ENCODE assay signal across 28 mouse cellular contexts in genomic region chr14:81031475-81031874, GRCm38 (mm10).
"Had no signal": no experiment of that assay in that cellular context is flagged by ENCODE, and none has a peak within 500 bp of the region (broad histone marks: within the 10 kb centered on the region; RNA-seq: fewer than 3 reads in every experiment).

No protein-coding gene starts in this region.

- ATAC-seq: hindbrain, embryonic 16.5 days; inflammation-experienced regulatory T-cells, adult 6 months; intestine, embryonic 15.5 days; intestine, postnatal 0 days; liver, postnatal 0 days had no signal

- H3K9me3 ChIP-seq: heart, embryonic 10.5 days; heart, embryonic 12.5 days; hindbrain, embryonic 10.5 days; hindbrain, embryonic 12.5 days; intestine, embryonic 15.5 days; limb, embryonic 10.5 days; limb, embryonic 12.5 days; liver, embryonic 13.5 days; liver, embryonic 15.5 days had no signal

- H3K27ac ChIP-seq: gastrocnemius, adult 2 months; heart, embryonic 10.5 days; hindbrain, embryonic 10.5 days; hindbrain, embryonic 12.5 days; hindbrain, embryonic 14.5 days; intestine, embryonic 15.5 days; left cerebral cortex, adult 2 months; limb, embryonic 10.5 days; limb, embryonic 12.5 days; liver, embryonic 13.5 days; liver, embryonic 15.5 days had no signal

- H3K36me3 ChIP-seq: heart, embryonic 10.5 days; heart, embryonic 12.5 days; hindbrain, embryonic 10.5 days; hindbrain, embryonic 12.5 days; intestine, embryonic 15.5 days; limb, embryonic 10.5 days; limb, embryonic 12.5 days; liver, embryonic 13.5 days; liver, embryonic 15.5 days had no signal

- H3K27me3 ChIP-seq: heart, embryonic 12.5 days; hindbrain, embryonic 12.5 days; intestine, embryonic 15.5 days; limb, embryonic 12.5 days; liver, embryonic 13.5 days; liver, embryonic 15.5 days had no signal

- H3K4me2 ChIP-seq: heart, embryonic 12.5 days; hindbrain, embryonic 12.5 days; hindbrain, embryonic 14.5 days; intestine, embryonic 15.5 days; limb, embryonic 12.5 days; liver, embryonic 11.5 days; liver, embryonic 13.5 days; liver, embryonic 15.5 days had no signal

- H3K4me1 ChIP-seq: heart, embryonic 10.5 days; heart, embryonic 12.5 days; hindbrain, embryonic 10.5 days; hindbrain, embryonic 12.5 days; intestine, embryonic 15.5 days; limb, embryonic 10.5 days; limb, embryonic 12.5 days; liver, embryonic 13.5 days; liver, embryonic 15.5 days had no signal

- DNase-seq: gastrocnemius, adult 2 months; gastrocnemius, postnatal 10 days; gastrocnemius, postnatal 25 days; heart, adult 18-20 months; heart, postnatal 10 days; heart, postnatal 4 days; kidney, adult 18-20 months; kidney, adult 8-10 months; kidney, postnatal 10 days; kidney, postnatal 25 days; kidney, postnatal 4 days; liver; liver, embryonic 13.5 days; liver, postnatal 0 days had no signal

- H3K9ac ChIP-seq: heart, embryonic 12.5 days; hindbrain, embryonic 12.5 days; hindbrain, embryonic 14.5 days; intestine, embryonic 15.5 days; limb, embryonic 12.5 days; liver, embryonic 13.5 days; liver, embryonic 15.5 days; liver, postnatal 0 days had no signal

- H3K4me3 ChIP-seq: gastrocnemius, adult 2 months; heart, embryonic 10.5 days; heart, embryonic 12.5 days; hindbrain, embryonic 10.5 days; hindbrain, embryonic 12.5 days; intestine, embryonic 15.5 days; left cerebral cortex, adult 2 months; limb, embryonic 10.5 days; limb, embryonic 12.5 days; liver, embryonic 13.5 days; liver, embryonic 15.5 days had no signal
